Mouse (Mus musculus) hindlimb bud, embryonic 11.5 days (tissue): ENCODE measurements around the gene Ldlrap1.

Experiments used
- DNase-seq: peaks from one replicate; pipeline ENCODE4 v3.0.0-alpha.2; 2012; ENCODE audit warnings: low read depth, low spot score; ENCODE audit errors: extremely low spot score

The Ldlrap1 gene

GRCm38 (mm10) chr4:134775234-134775944, 7.6 kb upstream of the Ldlrap1 start:
- no peak for DNase-seq

GRCm38 (mm10) chr4:134774126-134774525, 6.3 kb upstream of the Ldlrap1 start:
- DNase-seq: no peak

- DNase-seq: no peak
Observed at GRCm38 (mm10) chr4:134772805-134773674, 5.2 kb upstream of the Ldlrap1 start.

- DNase-seq: no peak
Observed at GRCm38 (mm10) chr4:134769891-134770290, 2.1 kb upstream of the Ldlrap1 start.

- DNase-seq: no peak
Observed at GRCm38 (mm10) chr4:134769081-134769811, 1.4 kb upstream of the Ldlrap1 start.

GRCm38 (mm10) chr4:134768226-134768888, 533 bp upstream of the Ldlrap1 start:
- DNase-seq: no peak

GRCm38 (mm10) chr4:134766904-134767425, 859 bp downstream of the Ldlrap1 start:
- DNase-seq: no peak

- DNase-seq: no peak
Observed at GRCm38 (mm10) chr4:134766277-134766676, 1.5 kb downstream of the Ldlrap1 start.

- DNase-seq: no peak
Observed at GRCm38 (mm10) chr4:134764333-134764732, 3.5 kb downstream of the Ldlrap1 start.

- DNase-seq: no peak
Observed at GRCm38 (mm10) chr4:134762360-134762759, 5.5 kb downstream of the Ldlrap1 start.

- DNase-seq: no peak
Observed at GRCm38 (mm10) chr4:134760793-134761201, 7.0 kb downstream of the Ldlrap1 start.

GRCm38 (mm10) chr4:134760281-134760680, 7.5 kb downstream of the Ldlrap1 start:
- DNase-seq: no peak

GRCm38 (mm10) chr4:134759564-134759963, 8.3 kb downstream of the Ldlrap1 start:
- DNase-seq: no peak

GRCm38 (mm10) chr4:134758922-134759321, 8.9 kb downstream of the Ldlrap1 start:
- no peak for DNase-seq

- no peak for DNase-seq
Observed at GRCm38 (mm10) chr4:134758367-134758766, 9.5 kb downstream of the Ldlrap1 start.

- DNase-seq: no peak
Observed at GRCm38 (mm10) chr4:134756953-134757352, 10.9 kb downstream of the Ldlrap1 start.

- DNase-seq: no peak
Observed at GRCm38 (mm10) chr4:134754941-134755340, 12.9 kb downstream of the Ldlrap1 start.

GRCm38 (mm10) chr4:134754371-134754770, 13.5 kb downstream of the Ldlrap1 start:
- no peak for DNase-seq

- DNase-seq: no peak
Observed at GRCm38 (mm10) chr4:134753516-134754261, 14.1 kb downstream of the Ldlrap1 start.

- DNase-seq: no peak
Observed at GRCm38 (mm10) chr4:134752911-134753426, 14.9 kb downstream of the Ldlrap1 start.
